Mouse (Mus musculus): ENCODE data around the gene Nprl3. TPM values are rescaled to one million over a fixed set of nuclear protein-coding genes. Genes with fewer than 3 reads are reported as not detected.
A peak's percentile ranks its signal among the peaks of the same experiment; 100 is the strongest.
"Not testable (repeated sequence)": the region's sequence is repeated elsewhere in the genome, so short reads cannot be mapped to it uniquely, and the experiment has no call there.

Gene Nprl3
- polyA plus RNA-seq, 1 experiment from 2014 or later: 48.3 TPM

GRCm38 (mm10) chr11:32219287-32219686 is 48.2 kb downstream of the Nprl3 start:
- no peak overlapping the region for H3K4me2 ChIP-seq
- no peak for ATAC-seq
- H3K27ac ChIP-seq: no peak overlapping the region
- H3K36me3 ChIP-seq (ENCODE audit: poor library complexity, severe bottlenecking): no peaks in the 10 kb centered on the region
- no peaks in the 10 kb centered on the region for H3K9me3 ChIP-seq (replicated peaks)
- H3K9ac ChIP-seq: no peak overlapping the region
- 86% methylated on average over 10 of the region's 10 CpGs for WGBS
- H3K4me1 ChIP-seq: peaks cover 33% of the 10 kb centered on the region
- H3K27me3 ChIP-seq: peaks cover 42% of the 10 kb centered on the region
- no peak overlapping the region for H3K4me3 ChIP-seq

DNA sequence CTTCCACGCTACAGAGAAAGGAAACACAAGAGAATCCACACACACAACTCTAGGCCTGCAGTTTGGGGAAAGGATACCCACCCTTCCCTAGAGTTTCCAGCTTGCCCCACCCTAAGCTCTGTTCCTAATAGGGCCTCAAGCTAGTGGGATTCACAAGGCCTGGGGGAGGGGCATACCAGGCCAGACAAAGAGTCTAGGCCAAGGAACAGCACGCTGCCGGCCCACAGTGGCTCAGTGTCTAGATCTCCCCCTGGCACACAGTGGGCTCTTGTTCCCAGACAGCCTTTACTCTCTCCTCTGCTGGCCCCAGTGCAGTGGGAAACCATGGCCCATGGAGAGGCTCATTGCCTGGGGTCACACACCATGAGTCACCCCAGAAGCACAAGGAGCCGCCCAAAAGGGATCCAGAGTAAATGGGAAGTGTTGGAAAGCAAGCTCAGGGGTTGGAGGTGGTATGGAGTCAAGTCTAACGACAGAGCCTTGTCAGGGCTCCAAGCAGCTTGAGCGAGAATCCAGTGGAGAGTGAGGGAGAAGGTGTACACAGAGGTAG is 48.9 kb downstream of the Nprl3 start:
- ATAC-seq: no peak
- WGBS: 48% methylated on average over 6 of the region's 6 CpGs
- Histone ChIP-seq H3K9ac (no peak overlapping the region), H3K27me3 (peaks cover 36% of the 10 kb centered on the region), H3K9me3 (replicated peaks) (no peaks in the 10 kb centered on the region), H3K4me3 (no peak overlapping the region), H3K27ac (0 out of 2 replicates have a peak overlapping the region, but pooled peaks have one; percentile 19), H3K36me3 (ENCODE audit: poor library complexity, severe bottlenecking) (no peaks in the 10 kb centered on the region), H3K4me2 (no peak overlapping the region), H3K4me1 (peaks cover 30% of the 10 kb centered on the region)

DNA sequence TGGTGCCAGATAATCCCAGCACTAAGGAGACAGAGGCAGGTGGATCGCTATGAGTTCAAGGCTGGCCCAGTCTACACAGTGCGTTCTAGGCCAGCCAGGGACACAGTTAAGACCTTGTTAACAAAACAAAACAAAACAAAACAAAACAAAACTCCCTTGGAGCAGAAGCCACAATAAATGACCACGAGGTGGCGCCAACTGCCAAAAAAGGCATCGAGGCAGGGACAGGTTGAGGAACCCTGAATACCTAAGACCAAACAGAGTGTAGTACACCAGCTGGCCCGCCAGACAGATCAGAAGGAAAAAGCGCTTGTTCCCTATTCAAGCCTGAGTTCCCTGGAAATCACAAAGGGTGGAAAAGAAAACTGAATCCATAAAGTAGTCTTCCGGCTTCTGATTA is 50.7 kb downstream of the Nprl3 start:
- Histone ChIP-seq H3K9me3 (replicated peaks) (no peaks in the 10 kb centered on the region), H3K27ac (0 out of 2 replicates have a peak overlapping the region, but pooled peaks have one; percentile 35), H3K4me3 (no peak overlapping the region), H3K27me3 (peaks cover 20% of the 10 kb centered on the region), H3K9ac (no peak overlapping the region), H3K4me1 (peaks cover 20% of the 10 kb centered on the region), H3K4me2 (no peak overlapping the region), H3K36me3 (ENCODE audit: poor library complexity, severe bottlenecking) (no peaks in the 10 kb centered on the region; the same call in 1 of the 2 replicates)
- ATAC-seq: peak; percentile 65
- WGBS: 21% methylated on average over 8 of the region's 8 CpGs

DNA sequence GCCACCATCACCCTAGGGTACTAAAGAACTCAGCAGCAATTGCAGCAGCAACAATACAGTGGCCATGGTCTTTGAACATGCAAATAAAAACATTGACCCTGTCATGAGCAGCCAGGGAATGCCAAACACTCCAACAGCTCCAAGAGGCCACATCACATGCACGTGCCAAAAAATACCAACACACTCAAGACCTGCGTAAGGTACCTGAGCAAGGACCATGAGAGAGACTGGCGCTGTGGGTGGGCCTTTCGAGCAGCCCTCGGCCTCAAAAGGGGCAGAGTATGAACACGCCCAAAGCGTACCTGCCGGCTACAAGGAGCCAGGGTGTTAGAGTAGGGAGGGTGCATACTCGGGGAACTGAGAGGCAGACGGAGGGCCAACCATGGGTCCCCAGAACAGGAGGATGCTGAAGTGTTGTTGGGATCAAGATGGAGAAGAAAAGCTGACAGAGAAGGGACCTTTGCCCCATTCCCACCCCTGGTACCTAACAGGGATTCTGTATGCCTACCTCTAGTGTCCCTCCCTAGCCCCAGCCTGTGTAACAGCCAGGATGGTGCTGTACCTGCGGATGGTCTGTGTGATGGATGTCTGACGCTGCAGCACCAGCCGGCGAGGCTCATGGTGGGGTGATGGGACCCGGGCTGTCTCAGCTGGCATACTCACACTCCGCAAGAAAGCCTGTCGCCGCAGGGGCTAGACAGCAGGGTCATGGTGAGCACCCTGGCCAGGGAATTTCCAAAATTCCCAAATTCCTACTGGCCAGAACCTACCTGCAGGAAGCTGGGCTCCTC is 51.9 kb downstream of the Nprl3 start:
- no peak overlapping the region for H3K27ac ChIP-seq
- H3K9me3 ChIP-seq (replicated peaks): no peaks in the 10 kb centered on the region
- H3K9ac ChIP-seq: no peak overlapping the region
- no peak overlapping the region for H3K4me3 ChIP-seq
- WGBS: 92% methylated on average over 18 of the region's 18 CpGs
- peaks cover under 1% of the 10 kb centered on the region; the same call in 1 of the 2 replicates for H3K36me3 ChIP-seq (ENCODE audit: poor library complexity, severe bottlenecking)
- H3K4me2 ChIP-seq: no peak overlapping the region
- peaks cover 8% of the 10 kb centered on the region for H3K4me1 ChIP-seq
- peaks cover 7% of the 10 kb centered on the region for H3K27me3 ChIP-seq
- no peak for ATAC-seq

DNA sequence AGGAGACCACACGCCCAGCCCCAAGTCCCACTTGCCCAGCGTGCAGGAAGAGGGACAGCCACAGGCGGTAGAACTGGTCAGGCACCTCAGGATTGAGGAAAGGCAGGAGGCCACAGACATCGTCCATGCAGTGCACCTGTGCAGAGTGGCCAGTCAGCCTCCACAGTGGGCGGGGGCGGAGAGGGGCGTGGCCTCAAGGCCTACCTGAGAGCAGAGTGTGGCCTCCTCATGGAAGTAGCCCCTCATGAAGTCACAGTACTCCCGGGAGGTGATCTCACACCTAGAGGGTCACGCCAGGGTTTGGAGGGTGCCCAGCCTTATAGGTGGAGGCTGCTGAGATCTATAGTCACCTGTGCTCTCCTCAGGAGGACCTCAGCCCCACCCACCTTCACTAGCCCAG is 56.9 kb downstream of the Nprl3 start:
- Histone ChIP-seq H3K4me1 (peaks cover 10% of the 10 kb centered on the region), H3K27me3 (no peaks in the 10 kb centered on the region), H3K9me3 (replicated peaks) (no peaks in the 10 kb centered on the region), H3K4me3 (no peak overlapping the region), H3K4me2 (no peak overlapping the region), H3K27ac (no peak overlapping the region), H3K9ac (no peak overlapping the region), H3K36me3 (ENCODE audit: poor library complexity, severe bottlenecking) (peaks cover 35% of the 10 kb centered on the region)
- 92% methylated on average over 9 of the region's 9 CpGs for WGBS
- no peak for ATAC-seq

GRCm38 (mm10) chr11:32205058-32205873 is 62.2 kb downstream of the Nprl3 start, which contains the start of gene Snrnp25:
TSS of gene Snrnp25 (plus strand) at chr11:32205415.
- ATAC-seq: peak; percentile 100
- peak within 1 kb of the TSS; percentile 73 for H3K9ac ChIP-seq
- H3K4me3 ChIP-seq: peak within 1 kb of the TSS; percentile 61
- H3K36me3 ChIP-seq (ENCODE audit: poor library complexity, severe bottlenecking): peaks cover 32% of the 10 kb centered on the region
- peak within 1 kb of the TSS; percentile 41 for H3K27ac ChIP-seq
- H3K9me3 ChIP-seq (replicated peaks): no peaks in the 10 kb centered on the region
- peaks cover 17% of the 10 kb centered on the region for H3K4me1 ChIP-seq
- H3K27me3 ChIP-seq: 0 out of 2 replicates have a peak, but pooled peaks cover 7% of the 10 kb centered on the region
- under 1% methylated on average over 52 of the region's 52 CpGs for WGBS
- H3K4me2 ChIP-seq: peak within 1 kb of the TSS; percentile 80

- 84% methylated on average over 11 of the region's 11 CpGs for WGBS
- H3K9me3 ChIP-seq (replicated peaks): no peaks in the 10 kb centered on the region
- no peak overlapping the region for H3K9ac ChIP-seq
- H3K4me3 ChIP-seq: no peak overlapping the region
- H3K4me1 ChIP-seq: peaks cover 17% of the 10 kb centered on the region
- no peak overlapping the region for H3K27ac ChIP-seq
- 0 out of 2 replicates have a peak, but pooled peaks cover 7% of the 10 kb centered on the region for H3K27me3 ChIP-seq
- no peaks in the 10 kb centered on the region for H3K36me3 ChIP-seq (ENCODE audit: poor library complexity, severe bottlenecking)
- H3K4me2 ChIP-seq: no peak overlapping the region
- no peak for ATAC-seq
Observed at GRCm38 (mm10) chr11:32201922-32202685, 65.4 kb downstream of the Nprl3 start.

- not testable (repeated sequence) for ATAC-seq
Observed at GRCm38 (mm10) chr11:32200992-32201391, 66.5 kb downstream of the Nprl3 start.

DNA sequence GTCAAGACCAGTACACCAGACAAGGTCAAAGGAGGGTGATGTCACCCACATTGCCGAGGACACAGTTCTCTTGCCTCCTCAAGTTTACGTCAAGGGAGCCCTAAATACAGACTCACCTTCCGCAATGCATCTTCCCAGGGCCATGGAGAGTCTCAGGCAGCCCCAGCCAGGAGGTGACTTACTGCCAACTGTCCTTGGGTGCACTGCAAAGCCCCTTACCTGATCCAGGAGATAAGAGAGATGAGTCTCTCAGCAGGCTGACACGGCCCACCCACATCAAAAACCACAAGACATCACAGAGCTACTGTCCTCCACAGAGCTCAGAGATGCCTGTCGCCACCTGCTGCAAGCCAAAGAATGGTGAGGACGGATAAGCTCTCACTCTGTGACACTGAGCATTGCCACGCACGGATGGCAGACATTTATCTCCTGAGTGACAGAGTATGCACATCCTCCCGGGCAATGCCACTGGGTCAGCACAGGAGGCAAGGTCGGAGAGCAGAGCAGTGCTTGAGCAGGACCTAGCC is 67.4 kb downstream of the Nprl3 start, which contains the start of gene Il9r:
Il9r (minus strand) TSS at position 205 of the 527 bp plus-strand sequence.
- 77% methylated on average over 10 of the region's 10 CpGs for WGBS

More at GRCm38 (mm10) chr11:32200992-32201391, 66.5 kb downstream of the Nprl3 start:
- not testable (repeated sequence) for H3K36me3 ChIP-seq (ENCODE audit: poor library complexity, severe bottlenecking); H3K4me2 ChIP-seq; H3K27ac ChIP-seq; H3K4me3 ChIP-seq; H3K9me3 ChIP-seq (replicated peaks); H3K9ac ChIP-seq; H3K27me3 ChIP-seq
- peaks cover 11% of the 10 kb centered on the region for H3K4me1 ChIP-seq
- WGBS: 78% methylated on average over 1 of the region's 1 CpGs

DNA sequence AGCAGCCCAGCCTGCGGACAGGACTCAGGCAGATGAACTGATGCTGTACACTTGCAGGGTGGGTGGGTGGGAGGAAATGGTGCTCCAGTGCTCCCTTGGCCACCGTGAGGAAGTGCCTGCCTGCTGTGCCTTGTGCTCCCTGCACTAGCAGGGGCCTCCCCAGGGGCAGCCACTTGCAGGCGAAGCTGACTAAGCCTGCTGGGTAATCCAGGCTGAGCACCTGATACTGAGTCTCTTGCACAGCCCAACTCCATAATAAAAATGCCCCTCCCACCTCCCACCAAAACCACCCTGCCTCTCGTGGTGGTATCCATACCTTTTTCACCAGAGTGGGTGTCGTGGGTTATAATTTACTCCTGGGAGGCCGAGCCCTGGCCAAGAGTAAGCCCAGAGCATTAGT is 68.3 kb downstream of the Nprl3 start:
- Histone ChIP-seq H3K4me2 (no peak overlapping the region), H3K9me3 (replicated peaks) (no peaks in the 10 kb centered on the region), H3K36me3 (ENCODE audit: poor library complexity, severe bottlenecking) (no peaks in the 10 kb centered on the region), H3K4me3 (no peak overlapping the region), H3K9ac (no peak overlapping the region), H3K27me3 (0 out of 2 replicates have a peak, but pooled peaks cover 7% of the 10 kb centered on the region), H3K27ac (no peak overlapping the region), H3K4me1 (no peaks in the 10 kb centered on the region)
- WGBS: 37% methylated on average over 6 of the region's 6 CpGs
- no peak for ATAC-seq

More for the DNA sequence above, 67.4 kb downstream of the Nprl3 start, which contains the start of gene Il9r:
- no peak within 1 kb of the TSS for H3K27ac ChIP-seq
- H3K27me3 ChIP-seq: 0 out of 2 replicates have a peak, but pooled peaks cover 7% of the 10 kb centered on the region
- no peaks in the 10 kb centered on the region for H3K9me3 ChIP-seq (replicated peaks)
- no peak for ATAC-seq
- H3K4me3 ChIP-seq: no peak within 1 kb of the TSS
- H3K4me2 ChIP-seq: no peak within 1 kb of the TSS
- H3K9ac ChIP-seq: no peak within 1 kb of the TSS
- peaks cover 5% of the 10 kb centered on the region for H3K4me1 ChIP-seq
- no peaks in the 10 kb centered on the region for H3K36me3 ChIP-seq (ENCODE audit: poor library complexity, severe bottlenecking)

Data from forebrain, embryonic 13.5 days (tissue).